Mouse (Mus musculus) yolk sac, embryonic 10.5 days (tissue): ENCODE data around the gene Olfr1489.
"Not testable (repeated sequence)": the region's sequence is repeated elsewhere in the genome, so short reads cannot be mapped to it uniquely, and the experiment has no call there.

ENCODE experiments used
- DNase-seq: peaks from one replicate; pipeline ENCODE4 v3.0.0-alpha.2; 2017; ENCODE audit warnings: low spot score

Gene Olfr1489

DNA sequence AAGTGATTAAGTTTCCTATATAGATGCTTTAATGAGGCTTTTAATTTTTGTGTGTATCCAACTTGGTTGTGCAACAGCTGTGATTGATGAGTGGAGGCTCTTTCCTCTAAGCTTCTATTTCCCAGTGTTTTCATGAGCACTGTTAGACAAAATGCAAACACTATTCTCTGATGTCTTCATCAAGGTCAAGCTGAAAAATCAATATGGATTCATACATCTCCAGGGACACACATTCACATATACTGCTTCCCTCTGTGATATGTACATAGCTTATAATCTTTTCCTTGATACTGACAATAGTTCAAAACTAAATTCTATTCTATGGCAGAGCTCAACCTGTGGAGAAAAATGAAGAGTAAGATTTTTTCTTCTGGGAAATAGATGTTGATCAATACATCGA, at the start of gene Olfr1489:
Gene Olfr1489, plus strand, starts transcription at position 301 of the 400 bp plus-strand sequence.
- DNase-seq = no peak

DNA sequence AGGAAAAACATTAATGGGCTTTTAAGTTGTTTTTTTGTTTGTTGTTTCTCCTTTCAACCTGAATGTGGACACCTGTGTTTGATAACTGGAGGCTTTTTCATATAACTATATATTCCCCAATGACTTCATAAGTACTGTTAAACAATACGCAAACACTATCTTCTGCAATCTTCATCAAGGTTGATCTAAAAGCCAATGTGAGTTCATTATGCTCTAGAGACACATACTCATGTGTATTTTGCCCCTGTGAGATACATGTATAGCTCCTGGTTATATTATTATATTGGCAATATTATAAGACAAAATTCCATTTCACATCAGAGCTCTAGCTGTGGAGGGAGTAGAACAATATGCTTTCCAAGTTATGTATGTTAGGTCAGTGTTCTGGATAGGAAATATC, 48.2 kb upstream of the Olfr1489 start, which contains the start of gene Olfr1484:
Gene Olfr1484, plus strand, starts transcription at position 301 of the 400 bp plus-strand sequence.
- no peak for DNase-seq

DNA sequence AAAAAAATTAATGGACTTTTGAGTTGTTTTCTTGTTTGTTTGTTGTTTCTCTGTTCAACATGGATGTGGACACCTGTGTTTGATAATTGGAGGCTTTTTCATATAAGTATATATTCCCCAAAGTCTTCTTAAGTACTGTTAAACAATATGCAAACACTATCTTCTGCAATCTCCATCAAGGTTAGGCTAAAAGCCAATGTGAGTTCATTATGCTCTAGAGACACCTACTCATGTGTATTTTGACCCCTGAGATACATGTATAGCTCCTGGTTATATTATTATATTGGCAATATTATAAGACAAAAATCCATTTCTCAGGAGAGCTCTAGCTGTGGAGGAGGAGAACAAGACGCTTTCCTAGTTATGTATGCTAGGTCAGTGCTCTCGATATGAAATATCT, 14.3 kb upstream of the Olfr1489 start, which contains the start of gene Olfr1487:
Gene Olfr1487, plus strand, starts transcription at position 301 of the 400 bp plus-strand sequence.
- DNase-seq = not testable (repeated sequence)

DNA sequence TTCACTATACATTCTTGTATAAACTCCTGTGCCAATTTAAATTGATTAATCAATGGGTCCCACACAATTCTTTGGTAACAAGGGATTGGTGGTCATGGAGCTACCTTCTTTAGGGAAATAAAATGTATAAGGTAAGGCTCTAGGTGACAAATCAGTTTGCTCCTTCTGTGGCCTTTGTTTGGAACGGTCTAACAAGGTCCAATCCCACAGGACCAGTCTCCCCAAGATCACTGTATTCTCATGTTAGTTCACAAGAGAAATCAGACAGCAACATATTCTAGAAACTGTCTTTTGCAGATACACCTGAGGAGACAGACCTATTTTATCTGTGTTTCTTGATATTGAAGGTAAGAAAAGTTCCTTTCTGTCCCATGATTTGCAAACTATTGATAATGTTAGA, 19.4 kb downstream of the Olfr1489 start, which contains the start of gene Olfr1490:
Gene Olfr1490, plus strand, starts transcription at position 301 of the 400 bp plus-strand sequence.
- DNase-seq = no peak
